Mouse (Mus musculus): ENCODE results near the gene Gm9495. TPM values are rescaled to one million over a fixed set of nuclear protein-coding genes. Genes with fewer than 3 reads are reported as not detected.

Gene Gm9495
- polyA plus RNA-seq (2015; fragmentation: Illumina TruSeq; extraction: RNeasy Lipid Tissue Mini Kit (QIAGEN cat#74804); ENCODE audit: insufficient read depth, low replicate concordance) = not detected

GRCm38 (mm10) chr8:69453465-69453864 lies at the start of gene Gm9495:
Gene Gm9495 (minus strand): TSS chr8:69453565.

Other genes with a start within 250 kb of the Gm9495 start
- gene Zfp930, start 244.5 kb downstream of the Gm9495 start, polyA plus RNA-seq (2015; fragmentation: Illumina TruSeq; extraction: RNeasy Lipid Tissue Mini Kit (QIAGEN cat#74804); ENCODE audit: insufficient read depth, low replicate concordance) = 25.4 TPM
- 33.9 TPM for gene D130040H23Rik, start 182.5 kb downstream of the Gm9495 start, polyA plus RNA-seq (2015; fragmentation: Illumina TruSeq; extraction: RNeasy Lipid Tissue Mini Kit (QIAGEN cat#74804); ENCODE audit: insufficient read depth, low replicate concordance)
- not detected for gene Gm7697, start 69.4 kb upstream of the Gm9495 start, polyA plus RNA-seq (2015; fragmentation: Illumina TruSeq; extraction: RNeasy Lipid Tissue Mini Kit (QIAGEN cat#74804); ENCODE audit: insufficient read depth, low replicate concordance)
- gene Zfp868, start 172.0 kb upstream of the Gm9495 start, polyA plus RNA-seq (2015; fragmentation: Illumina TruSeq; extraction: RNeasy Lipid Tissue Mini Kit (QIAGEN cat#74804); ENCODE audit: insufficient read depth, low replicate concordance) = 29.8 TPM
- 3.1 TPM for gene Zfp964, start 200.9 kb upstream of the Gm9495 start, polyA plus RNA-seq (2015; fragmentation: Illumina TruSeq; extraction: RNeasy Lipid Tissue Mini Kit (QIAGEN cat#74804); ENCODE audit: insufficient read depth, low replicate concordance)